Mouse (Mus musculus) small intestine, adult 2 months (tissue): ENCODE data around the gene Thap8.

ENCODE experiments used
- CTCF ChIP-seq: fragments of 200-500 bp; IDR thresholded peaks from 2 replicates; pipeline ENCODE4 v1.5.1; 2012; ENCODE audit warnings: low read depth, mild to moderate bottlenecking, control low read depth, inconsistent platforms, low read length, moderate library complexity, mixed read lengths; ENCODE audit not compliant: insufficient replicate concordance, insufficient read length; ENCODE audit errors: extremely low read depth
- POLR2A ChIP-seq: fragments of 200-500 bp; IDR thresholded peaks from 2 replicates; pipeline ENCODE4 v1.6.1; 2012; ENCODE audit warnings: low read depth, mild to moderate bottlenecking, control low read depth, inconsistent platforms, low read length, moderate library complexity

DNA sequence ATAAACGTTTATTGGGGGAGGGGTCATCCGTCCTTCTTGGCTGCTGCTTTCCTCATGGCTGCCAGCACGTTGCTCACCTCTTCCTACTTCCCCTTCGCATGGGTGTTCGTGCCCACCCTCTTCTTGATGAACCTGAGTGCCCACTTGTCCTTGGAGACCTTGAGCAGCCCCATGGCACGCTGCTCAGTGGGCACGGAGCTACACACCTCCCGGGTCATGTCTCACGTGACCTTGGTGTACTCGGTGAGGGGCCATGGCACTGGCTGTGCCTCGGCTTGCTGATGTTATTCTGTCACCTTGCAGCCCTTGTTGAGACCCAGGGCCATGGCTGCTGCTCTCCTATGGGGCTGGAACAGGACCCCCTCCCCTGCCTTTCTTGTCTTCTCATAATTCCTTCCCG is 30.2 kb downstream of the Thap8 start:
- TF ChIP-seq POLR2A (no peak), CTCF (no peak)
